ENCODE assay signal across 16 mouse cellular contexts in genomic region chr2:35592725-35593392, GRCm38 (mm10). TPM values are rescaled to one million over a fixed set of nuclear protein-coding genes. Genes with fewer than 3 reads are reported as not detected.
DNase-seq lines count a peak whose midpoint lies in the region; ATAC-seq lines count a peak whose summit lies in the region.
"Had no signal": no experiment of that assay in that cellular context is flagged by ENCODE, and none has a peak within 500 bp of the region (broad histone marks: within the 10 kb centered on the region; RNA-seq: fewer than 3 reads in every experiment).

No protein-coding gene starts in this region.

- no peaks in the 10 kb centered on the region for H3K36me3 ChIP-seq in forebrain, embryonic 13.5 days (ENCODE audit: poor library complexity, severe bottlenecking)
- H3K36me3 ChIP-seq in forebrain, embryonic 10.5 days (replicated peaks), result no peaks in the 10 kb centered on the region
- no peaks in the 10 kb centered on the region for H3K36me3 ChIP-seq in heart, embryonic 15.5 days
- H3K36me3 ChIP-seq: embryonic facial prominence, embryonic 10.5 days; limb, embryonic 12.5 days; liver, embryonic 15.5 days had no signal

- H3K9ac ChIP-seq in forebrain, embryonic 13.5 days, result no peak overlapping the region
- no peak overlapping the region for H3K9ac ChIP-seq in heart, embryonic 15.5 days
- H3K9ac ChIP-seq: limb, embryonic 12.5 days; liver, embryonic 15.5 days had no signal

- H3K27me3 ChIP-seq in forebrain, embryonic 13.5 days, result peaks cover 12% of the 10 kb centered on the region
- peaks cover 38% of the 10 kb centered on the region for H3K27me3 ChIP-seq in forebrain, embryonic 10.5 days (ENCODE audit: poor library complexity, severe bottlenecking)
- H3K27me3 ChIP-seq in heart, embryonic 15.5 days, result no peaks in the 10 kb centered on the region
- H3K27me3 ChIP-seq: Patski had no signal

- H3K4me3 ChIP-seq in forebrain, embryonic 13.5 days, result no peak overlapping the region
- H3K4me3 ChIP-seq in forebrain, embryonic 10.5 days, result no peak overlapping the region
- no peak overlapping the region for H3K4me3 ChIP-seq in heart, embryonic 15.5 days
- H3K4me3 ChIP-seq: embryonic facial prominence, embryonic 10.5 days; limb, embryonic 12.5 days; liver, embryonic 15.5 days had no signal

- 53% methylated on average over 9 of the region's 9 CpGs for whole genome bisulfite sequencing in forebrain, embryonic 13.5 days
- 73% methylated on average over 9 of the region's 9 CpGs for WGBS in forebrain, embryonic 10.5 days
- 54% methylated on average over 9 of the region's 9 CpGs for WGBS in heart, embryonic 15.5 days

- no peak overlapping the region for H3K27ac ChIP-seq in forebrain, embryonic 13.5 days
- H3K27ac ChIP-seq in forebrain, embryonic 10.5 days, result no peak overlapping the region
- H3K27ac ChIP-seq in heart, embryonic 15.5 days, result peak overlapping the region; percentile 86
- H3K27ac ChIP-seq: embryonic facial prominence, embryonic 10.5 days; limb, embryonic 12.5 days; liver, embryonic 15.5 days had no signal

- intact Hi-C loops in heart, postnatal 25 days (cut with DNase I), result no loop called here
- intact Hi-C loops in left cerebral cortex, postnatal 4 days (cut with DNase I), result no loop called here

- ATAC-seq in forebrain, embryonic 13.5 days, result peak; percentile 43; the same call in 1 of the 2 replicates
- no peak for ATAC-seq in heart, embryonic 15.5 days (replicated peaks; ENCODE audit: insufficient number of reproducible peaks, insufficient read depth, low FRiP score, low read depth)
- ATAC-seq: Patski had no signal

- DNase-seq in forebrain, embryonic 10.5 days (ENCODE audit: extremely low spot score, low spot score), result no peak
- DNase-seq in heart, postnatal 25 days (ENCODE audit: low spot score), result no peak
- DNase-seq in left cerebral cortex, postnatal 4 days, result peak; percentile 56
- no peak for DNase-seq in left cerebral cortex, adult 11 months (ENCODE audit: low spot score)
- peak; percentile 76 for DNase-seq in kidney, postnatal 14 days
- DNase-seq in adipocyte (ENCODE audit: low spot score), result no peak
- DNase-seq: adrenal gland, adult 2 months; cerebellum, adult 9-11 months; right cerebral cortex, postnatal 14 days had no signal

- H3K9me3 ChIP-seq in forebrain, embryonic 13.5 days (replicated peaks), result no peaks in the 10 kb centered on the region
- H3K9me3 ChIP-seq in forebrain, embryonic 10.5 days, result no peaks in the 10 kb centered on the region
- H3K9me3 ChIP-seq in heart, embryonic 15.5 days (replicated peaks), result no peaks in the 10 kb centered on the region
- H3K9me3 ChIP-seq: embryonic facial prominence, embryonic 10.5 days; limb, embryonic 12.5 days; liver, embryonic 15.5 days had no signal

- no peak overlapping the region for H3K4me2 ChIP-seq in forebrain, embryonic 13.5 days
- peak overlapping the region; percentile 29 for H3K4me2 ChIP-seq in heart, embryonic 15.5 days
- H3K4me2 ChIP-seq: limb, embryonic 12.5 days; liver, embryonic 15.5 days; midbrain, embryonic 11.5 days had no signal

- peaks cover 21% of the 10 kb centered on the region for H3K4me1 ChIP-seq in forebrain, embryonic 13.5 days
- H3K4me1 ChIP-seq in forebrain, embryonic 10.5 days, result peaks cover 59% of the 10 kb centered on the region
- peaks cover 100% of the 10 kb centered on the region for H3K4me1 ChIP-seq in heart, embryonic 15.5 days (replicated peaks)

RNA-seq across cellular contexts. Expression of gene Dab2ip, which starts 34.8 kb away (rescaled TPM):
- 27.4 and 27.6 TPM in 2 replicates for polyA plus RNA-seq in forebrain, embryonic 13.5 days (2015; fragmentation: Nextera tagmentation; extraction: Ambion mirVana)
- 22.0 and 23.3 TPM in 2 replicates for polyA plus RNA-seq in forebrain, embryonic 10.5 days (2016; fragmentation: Nextera tagmentation; extraction: Ambion mirVana)
- polyA plus RNA-seq in heart, embryonic 15.5 days (2015; fragmentation: Nextera tagmentation; extraction: Ambion mirVana), result 44.0 and 46.9 TPM in 2 replicates
- 10 to 100 TPM; 46.0 to 52.1 TPM for total RNA-seq in heart, postnatal 25 days (2021)
- total RNA-seq in left cerebral cortex, postnatal 4 days (2021), result 100 to 1,000 TPM; 125 to 135 TPM

Comparison
In these comparisons a context has a peak if more than half of its experiments do, and no peak if none do; other contexts are left out.
1. DNase-seq: peak in left cerebral cortex, postnatal 4 days (single experiment) and kidney, postnatal 14 days (single experiment); none in forebrain, embryonic 10.5 days (single experiment), heart, postnatal 25 days (single experiment), left cerebral cortex, adult 11 months (single experiment) and adipocyte (single experiment).